ENCODE assay signal across 8 mouse cellular contexts in the genomic region with DNA sequence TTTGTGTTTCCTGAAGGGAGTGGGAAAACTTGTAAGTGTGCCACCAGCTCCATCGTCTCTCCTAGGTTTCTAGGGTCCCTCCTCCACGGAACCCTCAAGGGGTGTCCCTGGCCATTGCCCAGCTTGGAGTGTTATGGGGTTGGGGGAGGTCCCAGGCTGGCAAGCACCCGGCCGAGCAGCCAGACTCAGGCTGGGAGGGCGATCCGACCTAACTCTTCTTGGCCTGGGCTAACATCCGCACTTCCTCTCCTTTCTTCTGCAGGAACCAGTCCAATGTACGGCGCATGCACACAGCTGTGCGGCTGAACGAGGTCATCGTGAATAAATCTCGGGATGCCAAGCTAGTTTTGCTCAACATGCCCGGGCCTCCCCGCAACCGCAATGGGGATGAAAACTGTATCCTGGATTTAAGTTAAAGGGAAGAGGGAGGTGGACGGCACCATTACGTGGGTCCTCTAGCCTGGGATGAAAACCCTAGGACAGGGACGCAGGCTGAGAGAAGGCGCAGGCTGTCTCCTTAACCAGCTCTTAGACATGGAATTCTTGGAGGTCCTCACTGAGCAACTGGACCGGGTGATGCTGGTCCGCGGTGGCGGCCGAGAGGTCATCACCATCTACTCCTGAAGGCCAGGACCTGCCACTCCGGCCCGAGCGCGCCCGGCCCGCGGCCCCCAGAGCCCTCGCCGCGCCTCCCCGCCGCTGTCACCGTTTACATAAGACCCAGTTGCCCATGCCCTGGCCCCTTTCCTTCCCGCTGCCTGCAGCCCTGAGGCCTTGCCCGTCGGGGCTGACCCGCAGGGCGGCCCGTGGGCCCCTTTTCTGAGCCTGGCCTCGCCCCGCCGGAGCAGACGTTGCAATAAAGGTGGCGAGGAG. TPM values are rescaled to one million over a fixed set of nuclear protein-coding genes. Genes with fewer than 3 reads are reported as not detected.
DNase-seq lines count a peak whose midpoint lies in the region; ATAC-seq and TF ChIP-seq lines count a peak whose summit lies in the region.

No protein-coding gene starts in this region.

- no peak overlapping the region for H3K27ac ChIP-seq in bone marrow macrophage, adult 2 months (ENCODE audit: insufficient read depth, low read depth, low read length)
- no peak overlapping the region for H3K27ac ChIP-seq in heart, embryonic 15.5 days
- no peak overlapping the region for H3K27ac ChIP-seq in liver, embryonic 15.5 days (replicated peaks)
- H3K27ac ChIP-seq in thymus, adult 2 months (ENCODE audit: control insufficient read depth, insufficient read depth, low read length), result no peak overlapping the region

- H3K9me3 ChIP-seq in heart, embryonic 15.5 days (replicated peaks), result no peaks in the 10 kb centered on the region
- no peaks in the 10 kb centered on the region for H3K9me3 ChIP-seq in liver, embryonic 15.5 days (replicated peaks)

- 8% methylated on average over 49 of the region's 49 CpGs for WGBS in heart, embryonic 15.5 days
- WGBS in liver, embryonic 15.5 days (ENCODE audit: insufficient replicate concordance), result 11% methylated on average over 49 of the region's 49 CpGs
- WGBS in thymus, adult 2 months, result 10% methylated on average over 49 of the region's 49 CpGs

- H3K4me1 ChIP-seq in bone marrow macrophage, adult 2 months (ENCODE audit: control insufficient read depth, insufficient read depth, low read length), result 0 out of 2 replicates have a peak, but pooled peaks cover 5% of the 10 kb centered on the region
- H3K4me1 ChIP-seq in heart, embryonic 15.5 days (replicated peaks), result peaks cover 21% of the 10 kb centered on the region
- peaks cover 14% of the 10 kb centered on the region for H3K4me1 ChIP-seq in liver, embryonic 15.5 days (replicated peaks)
- no peaks in the 10 kb centered on the region for H3K4me1 ChIP-seq in thymus, adult 2 months (replicated peaks; ENCODE audit: control insufficient read depth, insufficient read depth, low read length)

- H3K4me3 ChIP-seq in bone marrow macrophage, adult 2 months (ENCODE audit: insufficient read depth, low read length), result peak overlapping the region; percentile 43
- H3K4me3 ChIP-seq in heart, embryonic 15.5 days, result peak overlapping the region; percentile 46
- peak overlapping the region; percentile 30 for H3K4me3 ChIP-seq in liver, embryonic 15.5 days (replicated peaks)
- no peak overlapping the region for H3K4me3 ChIP-seq in thymus, adult 2 months (ENCODE audit: control insufficient read depth, insufficient read depth, low read length)

- peak overlapping the region; percentile 76 for H3K4me2 ChIP-seq in heart, embryonic 15.5 days
- H3K4me2 ChIP-seq in liver, embryonic 15.5 days, result peak overlapping the region; percentile 54

- peak overlapping the region; percentile 7 for H3K9ac ChIP-seq in heart, embryonic 15.5 days
- H3K9ac ChIP-seq in liver, embryonic 15.5 days, result no peak overlapping the region

- H3K27me3 ChIP-seq in heart, embryonic 15.5 days, result peaks cover 56% of the 10 kb centered on the region
- peaks cover 60% of the 10 kb centered on the region for H3K27me3 ChIP-seq in liver, embryonic 15.5 days
- H3K27me3 ChIP-seq in thymus, adult 2 months (ENCODE audit: control insufficient read depth, insufficient read depth, low read length), result peaks cover 6% of the 10 kb centered on the region; the same call in 1 of the 2 replicates

- peaks cover 18% of the 10 kb centered on the region for H3K36me3 ChIP-seq in heart, embryonic 15.5 days
- H3K36me3 ChIP-seq in liver, embryonic 15.5 days (replicated peaks), result peaks cover 21% of the 10 kb centered on the region
- H3K36me3 ChIP-seq in thymus, adult 2 months (ENCODE audit: control insufficient read depth, insufficient read depth, low read length), result peaks cover 17% of the 10 kb centered on the region

- peak; percentile 20 to 25 for DNase-seq in adrenal gland, postnatal 36 days
- no peak for DNase-seq in adrenal gland, adult 2 months
- no peak for DNase-seq in ovary, postnatal 36 days (ENCODE audit: low spot score)
- no peak for DNase-seq in thymus, adult 2 months
- DNase-seq in urinary bladder, postnatal 25 days (ENCODE audit: low spot score), result no peak

- TF ChIP-seq CTCF in bone marrow macrophage, adult 2 months (IDR thresholded peaks at IDR 0.05; ENCODE audit: low read depth, low read length), result no peak
- TF ChIP-seq CTCF in thymus, adult 2 months (IDR thresholded peaks at IDR 0.05; ENCODE audit: borderline replicate concordance, control insufficient read depth, extremely low read depth, insufficient read depth, low read length, poor library complexity), result no peak

- ATAC-seq in heart, embryonic 15.5 days (replicated peaks; ENCODE audit: insufficient number of reproducible peaks, insufficient read depth, low FRiP score, low read depth), result no peak
- no peak for ATAC-seq in liver, embryonic 15.5 days (ENCODE audit: insufficient read depth)

- TF ChIP-seq POLR2A in bone marrow macrophage, adult 2 months (IDR thresholded peaks at IDR 0.05; ENCODE audit: borderline replicate concordance, low read depth, low read length), result no peak
- no peak for TF ChIP-seq POLR2A in thymus, adult 2 months (IDR thresholded peaks at IDR 0.05; ENCODE audit: control insufficient read depth, extremely low read depth, insufficient read depth, low read length, poor library complexity)

RNA-seq across cellular contexts. Expression of a gene that starts 36.5 kb away (rescaled TPM):
- 1 to 10 TPM; 4.3 to 7.9 TPM for total RNA-seq in adrenal gland, postnatal 36 days (2021)
- total RNA-seq in adrenal gland, adult 2 months (2021), result 1 to 10 TPM; 3.5 to 5.4 TPM
- 21.4 and 27.6 TPM in 2 replicates for polyA plus RNA-seq in adrenal gland, adult 2 months (2012; rRNA removed)
- not detected in 2 replicates for polyA plus RNA-seq in bone marrow macrophage, adult 2 months (2012; ENCODE audit: insufficient read depth, insufficient read length, missing spikeins)
- polyA plus RNA-seq in heart, embryonic 15.5 days (2015; fragmentation: Nextera tagmentation; extraction: Ambion mirVana), result 0.21 and 0.53 TPM in 2 replicates
- polyA plus RNA-seq in liver, embryonic 15.5 days (2015; fragmentation: Nextera tagmentation; extraction: Ambion mirVana), result 0.26 and 0.37 TPM in 2 replicates
- polyA plus RNA-seq in thymus, adult 2 months (2012; rRNA removed), result 0.70 and 1.3 TPM in 2 replicates

RNA-seq across cellular contexts. Expression of a gene that starts 37.6 kb away (rescaled TPM):
- 10 to 100 TPM; 28.9 to 36.0 TPM for total RNA-seq in adrenal gland, postnatal 36 days (2021)
- total RNA-seq in adrenal gland, adult 2 months (2021), result 10 to 100 TPM; 21.0 to 37.6 TPM
- polyA plus RNA-seq in adrenal gland, adult 2 months (2012; rRNA removed), result 22.3 and 22.6 TPM in 2 replicates
- polyA plus RNA-seq in bone marrow macrophage, adult 2 months (2012; ENCODE audit: insufficient read depth, insufficient read length, missing spikeins), result 29.5 and 33.0 TPM in 2 replicates
- 38.6 and 44.6 TPM in 2 replicates for polyA plus RNA-seq in heart, embryonic 15.5 days (2015; fragmentation: Nextera tagmentation; extraction: Ambion mirVana)
- polyA plus RNA-seq in liver, embryonic 15.5 days (2015; fragmentation: Nextera tagmentation; extraction: Ambion mirVana), result 14.2 and 14.5 TPM in 2 replicates
- polyA plus RNA-seq in thymus, adult 2 months (2012; rRNA removed), result 72.3 and 73.7 TPM in 2 replicates

RNA-seq across cellular contexts. Expression of a gene that starts 56.5 kb away (rescaled TPM):
- total RNA-seq in adrenal gland, postnatal 36 days (2021), result under 1 TPM; 0.56 to 0.60 TPM
- total RNA-seq in adrenal gland, adult 2 months (2021), result 1 to 10 TPM; 1.4 to 2.1 TPM
- 1.6 and 3.4 TPM in 2 replicates for polyA plus RNA-seq in adrenal gland, adult 2 months (2012; rRNA removed)
- polyA plus RNA-seq in bone marrow macrophage, adult 2 months (2012; ENCODE audit: insufficient read depth, insufficient read length, missing spikeins), result 0.70 and 1.4 TPM in 2 replicates
- polyA plus RNA-seq in heart, embryonic 15.5 days (2015; fragmentation: Nextera tagmentation; extraction: Ambion mirVana), result 0.81 and 4.5 TPM in 2 replicates
- polyA plus RNA-seq in liver, embryonic 15.5 days (2015; fragmentation: Nextera tagmentation; extraction: Ambion mirVana), result 5.9 and 10.2 TPM in 2 replicates
- polyA plus RNA-seq in thymus, adult 2 months (2012; rRNA removed), result 29.1 and 31.7 TPM in 2 replicates

RNA-seq across cellular contexts. Expression of a gene that starts 58.3 kb away (rescaled TPM):
- total RNA-seq in adrenal gland, postnatal 36 days (2021), result 1 to 10 TPM; 1.7 TPM
- 1 to 10 TPM; 2.4 to 2.9 TPM for total RNA-seq in adrenal gland, adult 2 months (2021)
- 3.2 and 5.3 TPM in 2 replicates for polyA plus RNA-seq in adrenal gland, adult 2 months (2012; rRNA removed)
- 20.4 and 29.2 TPM in 2 replicates for polyA plus RNA-seq in bone marrow macrophage, adult 2 months (2012; ENCODE audit: insufficient read depth, insufficient read length, missing spikeins)
- 6.0 and 9.8 TPM in 2 replicates for polyA plus RNA-seq in heart, embryonic 15.5 days (2015; fragmentation: Nextera tagmentation; extraction: Ambion mirVana)
- 2.8 and 3.5 TPM in 2 replicates for polyA plus RNA-seq in liver, embryonic 15.5 days (2015; fragmentation: Nextera tagmentation; extraction: Ambion mirVana)
- polyA plus RNA-seq in thymus, adult 2 months (2012; rRNA removed), result 44.5 and 52.1 TPM in 2 replicates

Comparison
In these comparisons a context has a peak if more than half of its experiments do, and no peak if none do; other contexts are left out.
1. DNase-seq: peak in adrenal gland, postnatal 36 days (2 of 2); none in adrenal gland, adult 2 months (single experiment), ovary, postnatal 36 days (single experiment), thymus, adult 2 months (single experiment) and urinary bladder, postnatal 25 days (single experiment).